Mouse (Mus musculus) E14TG2a.4 (cell line): Measurements from ENCODE around the gene Snx6.

ENCODE experiments used
- H3K27me3 ChIP-seq: 2 replicates; pipeline ENCODE4 v1.6.1; 2014; ENCODE audit warnings: low read length, control low read depth; ENCODE audit not compliant: insufficient read depth
- H3K36me3 ChIP-seq: 2 replicates; pipeline ENCODE4 v1.6.1; 2014; ENCODE audit warnings: low read length, control low read depth; ENCODE audit not compliant: insufficient read depth
- H3K4me1 ChIP-seq: replicated peaks from 2 replicates; pipeline ENCODE4 v1.6.1; 2014; ENCODE audit warnings: low read depth, low read length, control low read depth
- H3K4me3 ChIP-seq: replicated peaks from 2 replicates; pipeline ENCODE4 v1.5.1; 2014; ENCODE audit warnings: mild to moderate bottlenecking, low read length
- H3K9me3 ChIP-seq: 2 replicates; pipeline ENCODE4 v1.6.1; 2014; ENCODE audit warnings: low read length, control low read depth
- CTCF ChIP-seq: conservative IDR thresholded peaks from 2 replicates; pipeline ENCODE4 v1.5.1; 2014; ENCODE audit warnings: low read length
- NANOG ChIP-seq: IDR thresholded peaks from 2 replicates; pipeline ENCODE4 v1.6.1; 2014; ENCODE audit warnings: borderline replicate concordance, low read length, mixed read lengths
- POU5F1 ChIP-seq: IDR thresholded peaks from 2 replicates; pipeline ENCODE4 v1.6.1; 2014; ENCODE audit warnings: low read length, borderline replicate concordance

Gene Snx6

GRCm38 (mm10) chr12:54807481-54807880, 12.0 kb upstream of the Snx6 start:
- H3K27me3 ChIP-seq, result no peaks in the 10 kb centered on the region
- H3K36me3 ChIP-seq, result no peaks in the 10 kb centered on the region
- H3K4me1 ChIP-seq, result peaks cover 20% of the 10 kb centered on the region
- H3K9me3 ChIP-seq, result no peaks in the 10 kb centered on the region
- TF ChIP-seq CTCF (no peak), POU5F1 (no peak), NANOG (no peak)
- H3K4me3 ChIP-seq, result no peak overlapping the region

GRCm38 (mm10) chr12:54806131-54806530, 10.6 kb upstream of the Snx6 start:
- H3K27me3 ChIP-seq, result no peaks in the 10 kb centered on the region
- peaks cover 19% of the 10 kb centered on the region for H3K4me1 ChIP-seq
- no peaks in the 10 kb centered on the region for H3K9me3 ChIP-seq
- TF ChIP-seq NANOG (no peak), POU5F1 (no peak), CTCF (no peak)
- H3K36me3 ChIP-seq, result no peaks in the 10 kb centered on the region
- H3K4me3 ChIP-seq, result no peak overlapping the region

GRCm38 (mm10) chr12:54805254-54806002, 9.9 kb upstream of the Snx6 start:
- H3K27me3 ChIP-seq, result no peaks in the 10 kb centered on the region
- TF ChIP-seq POU5F1 (no peak), NANOG (no peak), CTCF (no peak)
- H3K4me3 ChIP-seq, result no peak overlapping the region

GRCm38 (mm10) chr12:54803531-54803930, 8.0 kb upstream of the Snx6 start:
- no peak overlapping the region for H3K4me3 ChIP-seq
- H3K27me3 ChIP-seq, result no peaks in the 10 kb centered on the region
- TF ChIP-seq NANOG (no peak), POU5F1 (no peak), CTCF (no peak)
- H3K36me3 ChIP-seq, result no peaks in the 10 kb centered on the region
- peaks cover 13% of the 10 kb centered on the region for H3K4me1 ChIP-seq
- H3K9me3 ChIP-seq, result no peaks in the 10 kb centered on the region

More at GRCm38 (mm10) chr12:54805254-54806002, 9.9 kb upstream of the Snx6 start:
- H3K4me1 ChIP-seq, result peaks cover 17% of the 10 kb centered on the region
- no peaks in the 10 kb centered on the region for H3K9me3 ChIP-seq
- H3K36me3 ChIP-seq, result no peaks in the 10 kb centered on the region

GRCm38 (mm10) chr12:54796516-54797195, 1.2 kb upstream of the Snx6 start:
- Histone ChIP-seq H3K4me1 (peaks cover 26% of the 10 kb centered on the region), H3K9me3 (no peaks in the 10 kb centered on the region), H3K36me3 (peaks cover 12% of the 10 kb centered on the region; the same call in 1 of the 2 replicates), H3K27me3 (no peaks in the 10 kb centered on the region), H3K4me3 (no peak overlapping the region)
- TF ChIP-seq POU5F1 (no peak), CTCF (no peak), NANOG (no peak)

GRCm38 (mm10) chr12:54794392-54794791, 1.1 kb downstream of the Snx6 start:
- Histone ChIP-seq H3K4me3 (peak overlapping the region; percentile 96), H3K27me3 (no peaks in the 10 kb centered on the region), H3K4me1 (peaks cover 45% of the 10 kb centered on the region), H3K36me3 (peaks cover 30% of the 10 kb centered on the region), H3K9me3 (no peaks in the 10 kb centered on the region)
- TF ChIP-seq NANOG (no peak), CTCF (no peak), POU5F1 (no peak)

GRCm38 (mm10) chr12:54791465-54791864, 4.0 kb downstream of the Snx6 start:
- TF ChIP-seq POU5F1, result no peak
- TF ChIP-seq CTCF, result no peak
- no peak for TF ChIP-seq NANOG
- H3K9me3 ChIP-seq, result no peaks in the 10 kb centered on the region

GRCm38 (mm10) chr12:54789346-54790143, 6.0 kb downstream of the Snx6 start:
- no peak for TF ChIP-seq CTCF
- no peak for TF ChIP-seq NANOG
- Histone ChIP-seq H3K4me3 (peak overlapping the region; percentile 1; the same call in 1 of the 2 replicates), H3K27me3 (no peaks in the 10 kb centered on the region), H3K9me3 (no peaks in the 10 kb centered on the region), H3K4me1 (peaks cover 47% of the 10 kb centered on the region), H3K36me3 (peaks cover 38% of the 10 kb centered on the region)

More at GRCm38 (mm10) chr12:54791465-54791864, 4.0 kb downstream of the Snx6 start:
- H3K36me3 ChIP-seq, result peaks cover 34% of the 10 kb centered on the region
- H3K4me1 ChIP-seq, result peaks cover 53% of the 10 kb centered on the region
- H3K4me3 ChIP-seq, result no peak overlapping the region
- H3K27me3 ChIP-seq, result no peaks in the 10 kb centered on the region
